Mouse (Mus musculus) embryonic facial prominence, embryonic 14.5 days (tissue): ENCODE data around the gene Sacs. TPM values are rescaled to one million over a fixed set of nuclear protein-coding genes. Genes with fewer than 3 reads are reported as not detected.
"Not testable (repeated sequence)": the region's sequence is repeated elsewhere in the genome, so short reads cannot be mapped to it uniquely, and the experiment has no call there.

ENCODE experiments used
- ATAC-seq: fragments of 200-750 bp; cut with Nextera tagmentation; 2 replicates; pipeline ENCODE4 v1.8.0; 2017; ENCODE audit warnings: low read depth, moderate number of reproducible peaks, moderate TSS enrichment
- DNase-seq: peaks from one replicate; pipeline ENCODE4 v3.0.0-alpha.2; 2015; ENCODE audit warnings: low spot score
- H3K27ac ChIP-seq: fragments of 300-500 bp; sonication (generic); replicated peaks from 2 replicates; pipeline ENCODE4 v1.5.1; 2014; ENCODE audit warnings: low read depth, mild to moderate bottlenecking, low read length, moderate library complexity
- H3K27me3 ChIP-seq: fragments of 300-500 bp; sonication (generic); replicated peaks from 2 replicates; pipeline ENCODE4 v1.6.1; 2014; ENCODE audit warnings: low read length; ENCODE audit not compliant: control insufficient read depth, insufficient read depth
- H3K36me3 ChIP-seq: fragments of 300-500 bp; sonication (generic); 2 replicates; pipeline ENCODE4 v1.6.1; 2014; ENCODE audit warnings: low read length, mixed read lengths; ENCODE audit not compliant: control insufficient read depth, insufficient read depth
- H3K4me1 ChIP-seq: fragments of 300-500 bp; sonication (generic); 2 replicates; pipeline ENCODE4 v1.6.1; 2014; ENCODE audit warnings: antibody characterized with exemption, low read length; ENCODE audit not compliant: control insufficient read depth, insufficient read depth
- H3K4me2 ChIP-seq: fragments of 300-500 bp; sonication (generic); 2 replicates; pipeline ENCODE4 v1.6.1; 2014; ENCODE audit warnings: low read depth, mild to moderate bottlenecking, low read length, moderate library complexity, mixed read lengths
- H3K4me3 ChIP-seq: fragments of 300-500 bp; sonication (generic); 2 replicates; pipeline ENCODE4 v1.5.1; 2014; ENCODE audit warnings: low read depth, mild to moderate bottlenecking, low read length
- H3K9ac ChIP-seq: fragments of 300-500 bp; sonication (generic); 2 replicates; pipeline ENCODE4 v1.6.1; 2014; ENCODE audit warnings: low read depth, mild to moderate bottlenecking, low read length, moderate library complexity, mixed read lengths
- H3K9me3 ChIP-seq: fragments of 300-500 bp; sonication (generic); 2 replicates; pipeline ENCODE4 v1.6.1; 2016; ENCODE audit warnings: low read length; ENCODE audit not compliant: control insufficient read depth
- WGBS: fragments of 180-500 bp; shearing (Covaris S2); extraction: QIAGEN DNeasy Blood & Tissue Kit; methylation state at CpG from one replicate; pipeline ENCODE4 v1.1.7; 2014; 5-methylcytosine and 5-hydroxymethylcytosine counted together
- polyA plus RNA-seq: library from polyadenylated mRNA; unstranded; fragments of >200 nt; fragmentation: Nextera tagmentation; extraction: Ambion mirVana; gene quantifications from 2 replicates; pipeline ENCODE4 v1.2.1, GENCODE M21; 2014

Gene Sacs
- polyA plus RNA-seq, 1 experiment from 2014 or later = 5.0 TPM

GRCm38 (mm10) chr14:61143869-61144268 is 5.6 kb downstream of the Sacs start:
- whole genome bisulfite sequencing = 45% methylated on average over 11 of the region's 11 CpGs
- H3K27me3 ChIP-seq = peaks cover 5% of the 10 kb centered on the region; the same call in 1 of the 2 replicates
- peak; percentile 70; the same call in 1 of the 2 replicates for ATAC-seq
- H3K9ac ChIP-seq = no peak overlapping the region
- H3K27ac ChIP-seq = no peak overlapping the region
- no peaks in the 10 kb centered on the region for H3K9me3 ChIP-seq
- no peak overlapping the region for H3K4me2 ChIP-seq
- DNase-seq = peak; percentile 39
- H3K36me3 ChIP-seq = no peaks in the 10 kb centered on the region
- H3K4me3 ChIP-seq = no peak overlapping the region
- H3K4me1 ChIP-seq = peaks cover 6% of the 10 kb centered on the region; the same call in 1 of the 2 replicates

- not testable (repeated sequence) for H3K9ac ChIP-seq, H3K9me3 ChIP-seq, H3K27ac ChIP-seq, H3K4me3 ChIP-seq, H3K4me2 ChIP-seq, ATAC-seq, H3K27me3 ChIP-seq, H3K36me3 ChIP-seq, DNase-seq, H3K4me1 ChIP-seq
- WGBS = 91% methylated on average over 12 of the region's 13 CpGs
Measured at GRCm38 (mm10) chr14:61150416-61150815, 12.2 kb downstream of the Sacs start.

GRCm38 (mm10) chr14:61154900-61155585 is 16.8 kb downstream of the Sacs start:
- Histone ChIP-seq H3K27ac (no peak overlapping the region), H3K4me3 (no peak overlapping the region), H3K9ac (no peak overlapping the region), H3K9me3 (no peaks in the 10 kb centered on the region), H3K36me3 (no peaks in the 10 kb centered on the region), H3K4me1 (no peaks in the 10 kb centered on the region), H3K27me3 (no peaks in the 10 kb centered on the region), H3K4me2 (no peak overlapping the region)
- WGBS = 76% methylated on average over 6 of the region's 6 CpGs
- ATAC-seq (no peak), DNase-seq (no peak)

GRCm38 (mm10) chr14:61155687-61156086 is 17.4 kb downstream of the Sacs start:
- DNase-seq = no peak
- H3K4me3 ChIP-seq = no peak overlapping the region
- no peaks in the 10 kb centered on the region for H3K4me1 ChIP-seq
- no peak overlapping the region for H3K4me2 ChIP-seq
- ATAC-seq = no peak
- no peaks in the 10 kb centered on the region for H3K27me3 ChIP-seq
- no peaks in the 10 kb centered on the region for H3K9me3 ChIP-seq
- no peaks in the 10 kb centered on the region for H3K36me3 ChIP-seq
- H3K27ac ChIP-seq = no peak overlapping the region
- no peak overlapping the region for H3K9ac ChIP-seq

- H3K9me3 ChIP-seq, H3K4me2 ChIP-seq, H3K9ac ChIP-seq, H3K27me3 ChIP-seq, H3K36me3 ChIP-seq, ATAC-seq, H3K27ac ChIP-seq, H3K4me3 ChIP-seq: not testable (repeated sequence)
- 73% methylated on average over 4 of the region's 7 CpGs for WGBS
- peak; percentile 43 for DNase-seq
- H3K4me1 ChIP-seq = peaks cover 10% of the 10 kb centered on the region
Measured at GRCm38 (mm10) chr14:61157426-61157825, 19.2 kb downstream of the Sacs start.

- Histone ChIP-seq H3K4me1 (peaks cover 10% of the 10 kb centered on the region), H3K4me2 (no peak overlapping the region), H3K9ac (no peak overlapping the region), H3K27ac (no peak overlapping the region), H3K9me3 (no peaks in the 10 kb centered on the region), H3K27me3 (no peaks in the 10 kb centered on the region), H3K4me3 (no peak overlapping the region), H3K36me3 (no peaks in the 10 kb centered on the region)
- ATAC-seq (no peak; the same call in 1 of the 2 replicates), DNase-seq (no peak)
- 47% methylated on average over 1 of the region's 1 CpGs for WGBS
Measured at GRCm38 (mm10) chr14:61160920-61161319, 22.7 kb downstream of the Sacs start.

- H3K27me3 ChIP-seq = no peaks in the 10 kb centered on the region
- H3K9ac ChIP-seq = no peak overlapping the region
- H3K9me3 ChIP-seq = no peaks in the 10 kb centered on the region
- H3K36me3 ChIP-seq = no peaks in the 10 kb centered on the region
- H3K4me2 ChIP-seq = no peak overlapping the region
- no peak for ATAC-seq
- peaks cover 10% of the 10 kb centered on the region for H3K4me1 ChIP-seq
- no peak overlapping the region for H3K27ac ChIP-seq
- DNase-seq = no peak
- 70% methylated on average over 10 of the region's 10 CpGs for WGBS
- no peak overlapping the region for H3K4me3 ChIP-seq
Measured at GRCm38 (mm10) chr14:61161367-61162334, 23.4 kb downstream of the Sacs start.

GRCm38 (mm10) chr14:61164461-61164860 is 26.2 kb downstream of the Sacs start:
- H3K27ac ChIP-seq = no peak overlapping the region
- peaks cover 10% of the 10 kb centered on the region for H3K4me1 ChIP-seq
- no peak for ATAC-seq
- no peaks in the 10 kb centered on the region for H3K9me3 ChIP-seq
- H3K9ac ChIP-seq = no peak overlapping the region
- H3K27me3 ChIP-seq = no peaks in the 10 kb centered on the region
- H3K4me2 ChIP-seq = no peak overlapping the region
- DNase-seq = no peak
- 78% methylated on average over 3 of the region's 3 CpGs for whole genome bisulfite sequencing
- H3K36me3 ChIP-seq = no peaks in the 10 kb centered on the region
- H3K4me3 ChIP-seq = no peak overlapping the region
